Mouse (Mus musculus) c-Kit-negative CD71-positive TER-119-positive erythroid progenitor cells, embryonic 14.5 days (primary cell): ENCODE data around the gene Tnfrsf18.
A peak's percentile ranks its signal among the peaks of the same experiment; 100 is the strongest.

ENCODE experiments used
- DNase-seq: peaks from one replicate; pipeline ENCODE4 v3.0.0-alpha.2; 2013; ENCODE audit warnings: low read depth, low spot score

Tnfrsf18 gene

GRCm38 (mm10) chr4:156026013-156026412 is at the start of gene Tnfrsf18:
Gene Tnfrsf18, plus strand, starts transcription at chr4:156026164.
- no peak for DNase-seq

- no peak for DNase-seq
Measured at GRCm38 (mm10) chr4:155981436-155982082, 44.4 kb upstream of the Tnfrsf18 start.

GRCm38 (mm10) chr4:155983788-155984187 is 42.2 kb upstream of the Tnfrsf18 start:
- no peak for DNase-seq

DNA sequence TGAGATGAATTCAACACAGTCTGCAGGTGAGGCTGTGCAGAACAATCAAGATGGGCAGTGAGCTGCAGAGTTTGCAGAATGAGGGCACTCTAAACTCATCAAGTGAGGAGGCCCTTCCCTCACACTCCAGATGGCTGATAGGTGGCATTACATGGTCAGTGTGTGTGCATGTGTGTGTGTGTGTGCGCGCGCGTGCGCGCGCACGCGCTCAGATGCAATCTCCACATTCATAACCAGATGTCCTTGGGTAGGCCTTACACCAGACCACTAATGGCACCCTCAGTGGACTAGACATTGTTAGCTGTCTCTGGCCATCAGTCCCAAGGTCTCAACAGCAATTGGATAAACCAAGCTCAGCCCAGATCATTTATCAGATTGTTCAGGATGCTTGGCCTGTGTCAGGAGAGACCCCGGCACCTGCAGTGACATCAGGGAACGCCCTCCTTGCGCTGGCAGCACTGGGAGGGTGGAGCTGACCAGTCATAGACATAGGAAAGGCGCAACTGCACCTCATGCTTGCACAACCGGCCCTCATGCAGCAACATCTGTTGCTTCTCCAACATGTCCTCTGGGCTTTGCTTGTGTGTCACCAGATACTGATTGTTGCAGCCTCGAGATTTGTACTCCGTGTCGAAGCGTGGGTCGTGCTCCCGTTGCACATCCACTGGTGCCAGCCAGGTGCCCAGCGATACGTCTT is 34.6 kb upstream of the Tnfrsf18 start:
- no peak for DNase-seq

DNA sequence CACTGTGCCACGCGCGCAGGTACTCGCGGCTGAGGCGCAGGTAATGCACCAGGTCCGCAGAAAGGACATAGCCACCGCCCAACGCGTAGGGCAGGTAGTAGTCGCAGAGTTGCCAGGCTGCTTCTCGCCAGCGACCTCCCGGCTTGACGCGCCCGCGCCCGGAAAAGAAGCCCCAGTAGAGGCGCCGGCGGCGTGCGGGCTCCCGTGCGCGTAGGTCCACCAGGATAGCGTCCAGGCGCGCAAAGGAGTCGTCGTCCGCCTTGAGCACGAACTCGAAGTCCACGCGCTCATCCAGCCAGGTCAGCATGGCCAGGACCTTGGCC is 34.1 kb upstream of the Tnfrsf18 start:
- DNase-seq = no peak

DNA sequence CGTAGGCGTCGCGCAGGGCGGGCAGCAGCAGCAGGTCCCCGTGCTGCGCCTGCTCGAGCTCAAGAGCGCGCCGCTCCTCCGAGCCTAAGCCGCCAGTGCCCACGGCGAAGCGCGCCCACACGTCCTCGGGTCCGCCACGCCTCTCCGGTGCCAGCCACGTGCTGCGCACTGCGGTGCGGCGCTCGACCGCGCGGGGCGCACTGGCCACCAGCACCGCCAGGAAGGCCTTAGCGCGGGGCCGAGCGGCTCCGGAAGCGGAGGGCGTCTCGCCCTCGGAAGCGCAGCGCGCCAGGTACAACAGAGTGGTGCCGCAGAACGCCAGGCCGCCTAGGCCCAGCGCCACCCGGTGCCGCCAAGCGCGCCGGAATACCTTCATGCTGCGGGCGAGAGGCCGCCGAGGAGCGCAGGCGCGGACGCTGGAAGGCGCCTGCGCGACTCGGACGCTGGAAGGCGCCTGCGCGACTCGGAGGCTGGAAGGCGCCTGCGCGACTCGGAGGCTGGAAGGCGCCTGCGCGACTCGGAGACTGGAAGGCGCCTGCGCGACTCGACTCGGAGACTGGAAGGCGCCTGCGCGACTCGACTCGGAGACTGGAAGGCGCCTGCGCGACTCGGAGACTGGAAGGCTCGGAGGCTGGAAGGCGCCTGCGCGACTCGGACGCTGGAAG is 33.6 kb upstream of the Tnfrsf18 start, which contains the start of the genes B3galt6 and Sdf4:
B3galt6 (minus strand) TSS at position 409 of the 665 bp plus-strand sequence.
Sdf4 (plus strand) TSS at position 632 of the 665 bp plus-strand sequence.
- peak; percentile 89 for DNase-seq

DNA sequence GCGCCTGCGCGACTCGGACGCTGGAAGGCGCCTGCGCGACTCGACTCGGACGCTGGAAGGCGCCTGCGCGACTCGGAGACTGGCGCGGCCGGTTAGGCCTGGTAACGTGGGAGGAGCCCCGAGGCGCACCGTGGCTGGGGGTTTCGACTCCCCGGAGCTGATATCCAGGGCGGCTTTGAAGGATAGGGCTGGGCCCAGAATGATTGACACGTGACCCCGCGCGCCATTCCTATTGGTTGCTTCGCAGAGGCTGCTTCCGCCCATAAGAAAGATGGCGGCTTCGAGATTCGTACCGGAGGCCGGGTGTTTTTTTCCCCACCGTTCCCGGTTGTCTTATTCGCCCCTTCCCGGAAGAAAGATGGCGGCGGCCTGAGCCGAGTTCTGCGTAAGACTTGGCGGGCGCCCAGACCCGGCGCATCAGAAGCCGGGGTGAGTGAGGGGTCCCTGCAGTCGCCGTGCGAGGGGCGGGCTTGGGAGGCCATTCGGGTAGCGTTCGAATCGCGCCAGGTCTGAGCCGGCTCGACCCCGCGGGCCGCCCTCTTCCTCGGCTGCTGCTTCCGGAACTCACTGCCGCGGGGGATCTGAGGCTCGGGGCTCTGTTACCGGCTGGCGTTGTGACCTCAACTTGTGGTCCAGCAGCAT is 32.9 kb upstream of the Tnfrsf18 start:
- peak; percentile 95 for DNase-seq

- DNase-seq = no peak
Measured at GRCm38 (mm10) chr4:155993606-155994005, 32.4 kb upstream of the Tnfrsf18 start.

DNA sequence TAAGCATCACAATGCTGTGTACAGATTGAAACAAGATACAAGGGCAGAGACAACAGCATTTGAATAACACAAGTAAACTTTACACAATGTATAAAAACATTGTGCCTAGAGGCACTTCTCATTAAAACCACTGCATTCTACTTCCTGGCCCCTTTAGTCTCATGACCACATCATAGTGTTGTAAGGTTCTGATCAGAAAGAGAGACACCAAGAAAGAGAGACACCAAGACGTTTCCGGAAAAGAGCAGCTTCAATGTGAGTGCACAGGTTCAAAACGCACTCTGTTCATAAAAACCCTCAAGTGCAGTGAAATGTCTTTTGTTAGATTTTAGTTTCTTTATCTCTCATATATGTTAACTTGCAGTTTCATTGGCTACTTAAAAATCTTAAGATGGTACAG is 21.9 kb upstream of the Tnfrsf18 start:
- DNase-seq = no peak

DNA sequence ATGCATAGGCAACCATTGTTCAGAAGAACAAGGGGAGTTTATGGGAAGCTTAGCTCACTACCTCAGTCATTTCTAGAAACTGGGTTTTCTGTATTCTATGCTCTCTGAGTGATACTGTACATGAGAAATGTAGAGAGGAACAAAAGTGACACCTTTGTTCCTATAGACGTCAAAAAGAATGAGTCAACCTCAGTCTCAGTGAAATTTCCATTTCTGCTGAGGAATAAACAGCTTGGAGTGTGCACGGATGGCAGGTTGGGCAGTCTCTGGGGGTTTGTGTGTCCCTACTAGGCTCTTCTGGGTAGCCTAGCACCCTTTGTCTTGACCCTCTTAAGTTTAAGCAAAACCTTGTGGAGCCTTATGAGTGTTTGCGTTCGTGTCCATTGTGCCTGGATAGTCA is 17.6 kb upstream of the Tnfrsf18 start:
- no peak for DNase-seq

GRCm38 (mm10) chr4:156013637-156014036 is 12.3 kb upstream of the Tnfrsf18 start, which contains the start of gene Tnfrsf4:
Gene Tnfrsf4, plus strand, starts transcription at chr4:156013843.
- no peak for DNase-seq

GRCm38 (mm10) chr4:156014436-156014835 is 11.5 kb upstream of the Tnfrsf18 start:
- DNase-seq = no peak

DNA sequence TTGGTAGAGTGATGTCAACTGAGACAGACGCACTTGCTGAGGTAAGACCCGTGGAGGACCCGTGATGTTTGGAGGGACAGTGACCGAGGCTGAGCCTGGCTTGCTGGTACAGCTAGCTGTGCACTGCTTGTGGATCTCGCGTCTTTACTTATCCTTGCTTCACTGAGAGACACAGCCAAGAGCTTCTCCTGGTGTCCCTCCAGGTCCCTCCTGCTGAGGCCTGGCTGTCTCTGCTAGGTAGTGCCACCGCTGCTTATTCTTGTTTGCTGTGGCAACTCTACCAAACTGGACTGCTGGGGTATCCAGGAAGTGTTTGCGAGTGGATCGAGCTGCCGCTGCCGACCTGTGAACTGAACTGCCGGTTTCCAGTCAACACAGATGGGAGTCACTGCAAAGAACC is 6.2 kb upstream of the Tnfrsf18 start:
- no peak for DNase-seq

DNA sequence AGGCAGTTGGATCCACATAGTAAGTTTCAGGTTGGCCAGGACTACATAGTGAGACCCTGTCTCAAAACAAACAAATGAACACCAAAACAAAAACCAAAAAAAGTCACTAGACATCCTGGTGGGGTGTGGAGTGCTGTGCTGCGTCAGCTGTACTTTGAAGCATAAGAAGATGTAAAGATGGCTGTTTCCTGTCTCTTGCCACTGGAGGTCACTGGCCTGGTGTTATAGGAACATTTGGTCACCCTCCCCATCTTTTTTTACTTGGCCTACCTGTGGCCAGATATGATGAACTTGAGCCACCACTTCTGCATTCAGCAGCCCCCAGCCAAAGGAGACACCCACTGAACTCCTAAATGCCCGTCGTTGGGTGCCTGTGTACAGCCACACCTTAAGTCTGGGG is 4.6 kb upstream of the Tnfrsf18 start:
- no peak for DNase-seq

GRCm38 (mm10) chr4:156021942-156022419 is 4.0 kb upstream of the Tnfrsf18 start:
- no peak for DNase-seq

DNA sequence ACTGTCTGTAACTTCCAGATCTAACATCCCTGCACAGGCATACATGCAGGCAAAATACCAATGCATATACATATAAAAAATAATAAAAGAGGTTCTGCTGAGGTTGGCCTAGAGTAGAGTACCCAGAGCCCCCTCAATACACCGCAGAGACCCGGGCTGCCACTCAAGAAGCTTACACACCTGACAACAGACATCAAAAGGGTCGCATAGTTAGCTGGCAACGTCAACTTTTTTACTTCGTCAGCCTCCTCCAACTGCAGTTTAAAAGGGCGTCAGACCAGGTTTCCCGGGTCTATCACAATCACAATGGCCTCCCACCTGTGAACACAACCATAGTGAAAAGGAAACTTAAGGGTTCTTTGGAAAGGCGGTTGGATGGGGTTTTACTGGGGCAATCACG is 2.4 kb upstream of the Tnfrsf18 start:
- DNase-seq = no peak

DNA sequence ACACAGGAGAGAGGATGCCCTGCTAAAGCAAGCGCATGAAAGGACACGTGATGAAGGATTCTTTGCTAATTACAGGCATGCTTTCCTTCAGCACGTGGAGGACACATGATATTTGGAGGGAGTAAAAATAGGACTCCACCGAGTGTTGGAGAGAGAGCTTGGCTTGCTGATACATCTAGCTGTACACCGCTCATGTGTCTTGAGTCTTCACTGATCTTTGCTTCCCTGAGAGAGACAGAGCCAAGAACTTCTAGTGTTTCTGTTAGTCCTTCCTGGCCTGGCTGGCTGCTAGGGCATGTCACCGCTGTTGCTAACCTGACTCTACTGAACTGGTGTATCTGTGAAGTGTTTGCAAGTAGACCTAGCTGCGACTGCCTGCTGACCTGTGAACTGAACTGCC is 1.8 kb upstream of the Tnfrsf18 start:
- no peak for DNase-seq

- no peak for DNase-seq
Measured at GRCm38 (mm10) chr4:156028580-156028979, 2.6 kb downstream of the Tnfrsf18 start.

GRCm38 (mm10) chr4:156030651-156031118 is 4.7 kb downstream of the Tnfrsf18 start:
- DNase-seq = no peak

GRCm38 (mm10) chr4:156031255-156031592 is 5.3 kb downstream of the Tnfrsf18 start:
- no peak for DNase-seq

DNA sequence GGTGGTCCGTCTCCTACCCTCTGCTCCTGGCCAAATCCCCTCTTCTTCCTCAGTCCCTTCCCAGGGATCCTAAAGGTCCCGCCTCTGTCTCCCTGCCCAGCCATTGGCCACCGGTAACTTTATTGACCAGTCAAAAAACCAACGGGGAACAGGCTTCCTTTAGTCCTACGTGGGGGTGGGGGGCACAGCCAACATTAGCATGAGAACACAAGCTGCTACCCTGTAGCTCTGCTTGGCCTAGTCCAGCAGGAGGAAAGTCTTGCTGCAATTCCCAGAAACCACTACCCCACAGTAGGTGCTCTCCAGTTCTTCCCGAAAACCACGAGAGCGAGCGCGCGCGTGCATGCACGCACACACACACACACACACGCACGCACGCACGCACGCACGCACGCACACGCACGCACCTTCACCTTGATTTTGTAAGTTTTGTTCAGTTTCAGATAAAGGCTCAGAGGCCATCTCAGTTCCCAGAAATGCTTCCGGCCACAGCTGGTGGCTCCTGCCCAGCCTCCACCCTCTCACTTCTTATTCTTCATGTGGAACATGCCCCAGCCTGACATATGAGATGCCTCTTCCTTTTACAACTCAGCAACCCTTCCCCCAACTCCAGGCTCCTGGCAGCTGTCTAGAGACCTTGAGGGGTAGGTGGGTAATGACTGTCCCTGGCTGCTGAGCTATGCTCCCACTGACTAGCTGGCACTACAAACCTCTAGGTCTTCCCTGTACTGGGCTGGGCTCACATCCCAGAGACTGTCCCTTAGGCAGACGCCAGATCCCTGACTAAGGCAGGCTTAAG is 5.8 kb downstream of the Tnfrsf18 start:
- no peak for DNase-seq
